Mouse (Mus musculus) left cerebral cortex, postnatal 14 days (tissue): ENCODE data around the gene Plekhg6. TPM values are rescaled to one million over a fixed set of nuclear protein-coding genes. Genes with fewer than 3 reads are reported as not detected.

ENCODE experiments used
- DNase-seq, 2 experiments: peaks; one replicate each; pipeline ENCODE4 v3.0.0; 2021 to 2022; ENCODE audit warnings: low spot score in 2 of 2, mixed read lengths in 1 of 2
- intact Hi-C: fragments of 180-260 bp; cut with DNase I; formaldehyde crosslinking; loops from one replicate; pipeline ENCODE4 v1.15.1; 2025
- total RNA-seq, 2 experiments: library from RNA; stranded (reverse); gene quantifications; 2 replicates each; pipeline ENCODE4 v1.2.3; 2021

The Plekhg6 gene
- total RNA-seq, 2 experiments from 2014 or later, result 0.13 to 0.30 TPM

GRCm38 (mm10) chr6:125359999-125360398 is 20.6 kb downstream of the Plekhg6 start:
- no peak for DNase-seq
- intact Hi-C loops, result loop anchor here (5.0 kb wide), 1 partner anchor 33 kb away; no protein-coding TSS in a partner anchor

GRCm38 (mm10) chr6:125357334-125357733 is 23.3 kb downstream of the Plekhg6 start:
- intact Hi-C loops, result no loop called here
- peak; percentile 22 to 39 for DNase-seq

GRCm38 (mm10) chr6:125356264-125356663 is 24.3 kb downstream of the Plekhg6 start:
- intact Hi-C loops, result no loop called here
- DNase-seq, result no peak

- intact Hi-C loops, result no loop called here
- DNase-seq, result no peak
Measured at GRCm38 (mm10) chr6:125355197-125355741, 25.3 kb downstream of the Plekhg6 start.

- DNase-seq, result no peak
- intact Hi-C loops, result no loop called here
Measured at GRCm38 (mm10) chr6:125354352-125355151, 26.0 kb downstream of the Plekhg6 start.

- intact Hi-C loops, result no loop called here
Measured at GRCm38 (mm10) chr6:125353655-125354054, 26.9 kb downstream of the Plekhg6 start.

GRCm38 (mm10) chr6:125353221-125353620 is 27.4 kb downstream of the Plekhg6 start:
- intact Hi-C loops, result no loop called here
- no peak for DNase-seq

More at GRCm38 (mm10) chr6:125353655-125354054, 26.9 kb downstream of the Plekhg6 start:
- no peak for DNase-seq

GRCm38 (mm10) chr6:125352811-125353210 is 27.8 kb downstream of the Plekhg6 start:
- intact Hi-C loops, result no loop called here
- no peak for DNase-seq

GRCm38 (mm10) chr6:125352046-125352384 is 28.6 kb downstream of the Plekhg6 start:
- no peak for DNase-seq
- intact Hi-C loops, result no loop called here

- DNase-seq, result no peak
- intact Hi-C loops, result no loop called here
Measured at GRCm38 (mm10) chr6:125351368-125352045, 29.1 kb downstream of the Plekhg6 start.

GRCm38 (mm10) chr6:125350995-125351324 is 29.6 kb downstream of the Plekhg6 start:
- intact Hi-C loops, result no loop called here
- DNase-seq, result no peak

GRCm38 (mm10) chr6:125350231-125350994 is 30.2 kb downstream of the Plekhg6 start:
- intact Hi-C loops, result no loop called here
- DNase-seq, result no peak

GRCm38 (mm10) chr6:125349575-125350230 is 30.9 kb downstream of the Plekhg6 start:
- no peak for DNase-seq
- intact Hi-C loops, result no loop called here

GRCm38 (mm10) chr6:125348721-125349574 is 31.6 kb downstream of the Plekhg6 start, which contains the start of gene Tnfrsf1a:
Tnfrsf1a (plus strand) TSS chr6:125349362.
- intact Hi-C loops, result no loop called here
- DNase-seq, result no peak

GRCm38 (mm10) chr6:125346029-125346428 is 34.6 kb downstream of the Plekhg6 start:
- DNase-seq, result no peak
- intact Hi-C loops, result no loop called here

GRCm38 (mm10) chr6:125345625-125346024 is 35.0 kb downstream of the Plekhg6 start:
- intact Hi-C loops, result no loop called here
- DNase-seq, result no peak

- no peak for DNase-seq
- intact Hi-C loops, result no loop called here
Measured at GRCm38 (mm10) chr6:125344866-125345265, 35.7 kb downstream of the Plekhg6 start.

- no peak for DNase-seq
- intact Hi-C loops, result no loop called here
Measured at GRCm38 (mm10) chr6:125344084-125344483, 36.5 kb downstream of the Plekhg6 start.

GRCm38 (mm10) chr6:125342198-125342597 is 38.4 kb downstream of the Plekhg6 start:
- intact Hi-C loops, result no loop called here
- DNase-seq, result no peak
